Mouse (Mus musculus) hindbrain, postnatal 0 days (tissue): ENCODE data around the gene Cdh4. TPM values are rescaled to one million over a fixed set of nuclear protein-coding genes. Genes with fewer than 3 reads are reported as not detected.

Experiments
- ATAC-seq: fragments of 200-750 bp; cut with Nextera tagmentation; 2 replicates; pipeline ENCODE4 v1.8.0; 2017; ENCODE audit warnings: mild to moderate bottlenecking, moderate TSS enrichment, moderate library complexity
- DNase-seq: peaks from one replicate; pipeline ENCODE4 v3.0.0-alpha.2; 2015; ENCODE audit warnings: low spot score
- H3K27ac ChIP-seq: fragments of 300-500 bp; sonication (generic); 2 replicates; pipeline ENCODE4 v1.5.1; 2014; ENCODE audit warnings: mild to moderate bottlenecking
- H3K27me3 ChIP-seq: fragments of 300-500 bp; sonication (generic); 2 replicates; pipeline ENCODE4 v1.6.1; 2014; ENCODE audit warnings: low read length, mixed read lengths; ENCODE audit not compliant: insufficient read depth
- H3K36me3 ChIP-seq: fragments of 300-500 bp; sonication (generic); 2 replicates; pipeline ENCODE4 v1.6.1; 2014; ENCODE audit warnings: low read length, mixed read lengths; ENCODE audit not compliant: insufficient read depth
- H3K4me1 ChIP-seq: fragments of 300-500 bp; sonication (generic); 2 replicates; pipeline ENCODE4 v1.6.1; 2014; ENCODE audit warnings: antibody characterized with exemption, low read length, mixed read lengths; ENCODE audit not compliant: insufficient read depth
- H3K4me2 ChIP-seq: fragments of 300-500 bp; sonication (generic); 2 replicates; pipeline ENCODE4 v1.6.1; 2014; ENCODE audit warnings: low read depth, mild to moderate bottlenecking, low read length, moderate library complexity, mixed read lengths
- H3K4me3 ChIP-seq: fragments of 300-500 bp; sonication (generic); 2 replicates; pipeline ENCODE4 v1.5.1; 2014; ENCODE audit warnings: low read length
- H3K9ac ChIP-seq: fragments of 300-500 bp; sonication (generic); replicated peaks from 2 replicates; pipeline ENCODE4 v1.6.1; 2014; ENCODE audit warnings: mild to moderate bottlenecking, low read length, moderate library complexity, mixed read lengths
- H3K9me3 ChIP-seq: fragments of 300-500 bp; sonication (generic); 2 replicates; pipeline ENCODE4 v1.6.1; 2016; ENCODE audit warnings: low read length, mixed read lengths
- CTCF ChIP-seq: IDR thresholded peaks from 2 replicates; pipeline ENCODE4 v1.5.1; 2016; ENCODE audit warnings: antibody characterized with exemption, control low read depth, low read depth
- WGBS: fragments of 180-500 bp; shearing (Covaris S2); extraction: QIAGEN DNeasy Blood & Tissue Kit; methylation state at CpG from one replicate; pipeline ENCODE4 v1.1.7; 2014; 5-methylcytosine and 5-hydroxymethylcytosine counted together
- polyA plus RNA-seq: library from polyadenylated mRNA; unstranded; fragments of >200 nt; fragmentation: Nextera tagmentation; extraction: Ambion mirVana; gene quantifications from 2 replicates; pipeline ENCODE4 v1.2.1, GENCODE M21; 2015
- total RNA-seq: library from RNA; depleted of rRNA; stranded (reverse); fragments of >200 nt; gene quantifications from 2 replicates; pipeline ENCODE4 v1.2.3, GENCODE M21; 2014

Gene Cdh4
- total and polyA plus RNA-seq, 2 experiments from 2014 or later = 42.1 to 66.8 TPM

DNA sequence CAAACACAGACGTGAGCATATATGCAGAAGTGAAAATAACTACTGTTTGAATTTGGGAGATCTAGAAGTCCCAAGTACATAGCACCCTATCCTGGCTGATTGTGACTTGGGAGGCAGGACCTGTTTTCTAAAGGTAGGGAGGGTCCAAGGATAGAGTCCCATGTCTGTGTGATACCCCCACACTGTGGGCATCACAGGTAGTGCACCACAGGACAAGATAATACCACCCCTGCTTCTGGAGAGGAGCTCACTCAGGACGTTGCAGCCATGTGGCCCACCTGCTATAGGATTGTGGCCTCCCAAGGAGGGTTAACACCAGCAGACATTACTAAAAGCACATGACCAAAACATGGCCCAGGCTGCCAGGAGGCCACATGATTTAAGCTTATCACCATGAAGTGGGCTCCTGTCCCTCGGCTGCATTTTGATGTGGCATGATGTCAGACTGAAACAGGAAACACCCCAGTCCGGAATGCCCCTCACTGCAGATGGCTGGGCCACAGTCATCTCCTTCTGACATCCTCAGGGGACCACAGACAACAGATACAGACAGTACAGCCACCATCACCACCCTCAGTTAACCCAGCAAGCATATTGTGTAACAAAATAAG lies 280.6 kb downstream of the Cdh4 start:
- H3K9me3 ChIP-seq = no peaks in the 10 kb centered on the region
- 0 out of 2 replicates have a peak, but pooled peaks cover 4% of the 10 kb centered on the region for H3K4me1 ChIP-seq
- H3K27ac ChIP-seq = no peak overlapping the region
- H3K4me3 ChIP-seq = no peak overlapping the region
- no peaks in the 10 kb centered on the region for H3K36me3 ChIP-seq
- WGBS = 76% methylated on average over 4 of the region's 4 CpGs
- no peak overlapping the region for H3K9ac ChIP-seq
- TF ChIP-seq CTCF = peak; percentile 81
- DNase-seq (peak; percentile 55), ATAC-seq (peak; percentile 63)
- H3K4me2 ChIP-seq = no peak overlapping the region
- no peaks in the 10 kb centered on the region for H3K27me3 ChIP-seq

DNA sequence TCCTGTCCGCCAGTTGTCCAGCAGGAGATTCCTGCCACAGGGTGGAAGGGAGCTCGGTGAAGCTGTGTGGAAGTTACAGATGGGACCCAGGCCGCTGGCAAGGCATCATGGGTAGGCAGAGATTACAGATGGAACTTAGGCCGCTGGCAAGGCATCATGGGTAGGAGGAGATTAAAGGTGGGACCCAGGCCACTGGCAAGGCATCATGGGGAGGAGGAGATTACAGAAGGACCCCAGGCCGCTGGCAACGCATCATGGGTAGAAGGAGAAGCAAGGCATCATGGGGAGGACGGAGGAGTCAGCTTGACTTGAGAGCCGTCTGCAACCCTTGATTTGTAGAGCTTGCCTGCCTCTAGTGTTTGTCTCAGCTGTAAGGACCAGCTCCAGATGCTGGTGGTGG lies 281.2 kb downstream of the Cdh4 start:
- Histone ChIP-seq H3K4me2 (no peak overlapping the region), H3K9ac (no peak overlapping the region), H3K4me3 (no peak overlapping the region), H3K36me3 (no peaks in the 10 kb centered on the region), H3K27ac (no peak overlapping the region), H3K27me3 (no peaks in the 10 kb centered on the region), H3K9me3 (no peaks in the 10 kb centered on the region), H3K4me1 (0 out of 2 replicates have a peak, but pooled peaks cover 4% of the 10 kb centered on the region)
- ATAC-seq (no peak), DNase-seq (no peak)
- no peak for TF ChIP-seq CTCF
- WGBS = 91% methylated on average over 8 of the region's 8 CpGs

DNA sequence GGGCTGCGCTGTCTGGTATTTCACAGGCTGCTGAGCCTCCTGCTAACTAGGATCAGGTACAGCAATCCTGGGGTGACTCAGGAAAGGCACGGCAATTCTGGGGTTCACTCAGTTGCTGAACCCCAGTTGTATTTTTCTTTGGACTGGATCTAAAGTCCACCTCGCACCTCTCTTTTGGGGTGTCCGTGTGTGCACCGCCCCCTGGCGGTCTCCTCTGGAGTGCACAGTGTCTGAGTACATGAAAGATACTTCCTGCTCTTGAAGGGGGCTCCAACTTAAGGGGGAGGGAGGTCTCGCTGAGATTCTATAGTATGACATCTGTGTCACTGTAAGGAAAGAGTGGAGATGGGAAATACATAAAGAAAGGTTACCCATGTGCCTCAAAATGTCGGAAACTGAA lies 286.8 kb downstream of the Cdh4 start:
- H3K27me3 ChIP-seq = no peaks in the 10 kb centered on the region
- no peak overlapping the region for H3K4me2 ChIP-seq
- H3K9ac ChIP-seq = no peak overlapping the region
- H3K9me3 ChIP-seq = no peaks in the 10 kb centered on the region
- DNase-seq (peak; percentile 37), ATAC-seq (no peak)
- TF ChIP-seq CTCF = peak; percentile 70
- WGBS = 54% methylated on average over 8 of the region's 8 CpGs
- H3K4me3 ChIP-seq = no peak overlapping the region
- no peaks in the 10 kb centered on the region for H3K36me3 ChIP-seq
- peaks cover 7% of the 10 kb centered on the region; the same call in 1 of the 2 replicates for H3K4me1 ChIP-seq
- H3K27ac ChIP-seq = no peak overlapping the region

DNA sequence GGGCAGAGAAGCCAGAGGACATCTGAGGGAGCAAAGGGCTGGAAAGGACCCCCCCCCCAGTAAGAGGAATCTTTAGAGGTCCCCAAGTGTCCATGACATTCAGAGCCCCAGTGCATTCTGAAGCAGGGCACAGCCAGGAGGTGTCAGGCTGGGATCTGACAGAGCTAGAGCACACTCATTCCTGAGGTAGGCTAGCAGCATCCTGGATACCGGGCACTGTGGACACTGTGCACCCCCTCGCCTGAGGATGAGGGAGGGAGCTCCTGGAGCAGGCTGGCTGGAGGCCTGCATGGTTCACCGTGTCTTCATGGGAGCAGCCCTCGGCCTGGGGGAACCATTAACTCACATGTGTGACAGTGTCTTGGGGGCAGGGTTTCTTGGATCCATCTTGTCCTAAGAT lies 287.6 kb downstream of the Cdh4 start:
- H3K9me3 ChIP-seq = no peaks in the 10 kb centered on the region
- H3K36me3 ChIP-seq = no peaks in the 10 kb centered on the region
- 64% methylated on average over 4 of the region's 4 CpGs for WGBS
- TF ChIP-seq CTCF = no peak
- DNase-seq (peak; percentile 44), ATAC-seq (peak; percentile 69)
- no peak overlapping the region for H3K4me3 ChIP-seq
- H3K27me3 ChIP-seq = no peaks in the 10 kb centered on the region
- no peak overlapping the region for H3K27ac ChIP-seq
- peaks cover 7% of the 10 kb centered on the region; the same call in 1 of the 2 replicates for H3K4me1 ChIP-seq
- no peak overlapping the region for H3K9ac ChIP-seq
- no peak overlapping the region for H3K4me2 ChIP-seq

DNA sequence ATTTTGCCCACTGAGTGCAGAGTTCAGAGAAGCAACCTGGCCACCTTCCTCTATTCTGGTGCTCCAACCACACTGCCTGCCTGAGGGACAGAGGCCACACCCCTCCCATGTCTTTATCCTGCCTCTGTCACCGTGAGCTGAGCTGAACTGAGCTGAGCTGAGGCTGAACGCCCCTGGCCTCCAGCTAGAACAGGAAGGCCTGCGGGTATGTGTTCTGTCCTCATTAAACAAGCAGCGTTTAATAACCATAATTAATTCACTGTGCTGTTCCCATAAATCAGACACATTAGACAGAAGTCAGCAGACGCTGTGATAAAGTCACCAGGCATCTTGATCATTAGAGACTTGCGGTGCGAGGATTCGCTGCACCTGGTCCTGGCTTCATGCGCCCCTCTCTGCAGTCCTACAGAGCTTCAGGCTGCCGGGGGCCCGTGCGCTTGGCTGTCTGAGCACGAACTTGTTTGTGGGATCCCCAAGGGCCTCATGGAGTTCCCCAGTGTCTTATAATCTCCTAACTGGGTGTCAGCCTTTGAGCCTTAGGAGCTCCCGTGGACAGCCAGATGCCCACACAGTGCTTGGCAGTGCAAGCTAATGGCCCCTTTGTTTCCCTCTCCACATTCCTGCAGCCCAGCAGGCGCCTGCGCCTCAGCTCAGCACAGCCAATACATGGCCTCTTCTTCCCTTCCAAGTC lies 291.1 kb downstream of the Cdh4 start:
- Histone ChIP-seq H3K36me3 (no peaks in the 10 kb centered on the region), H3K27ac (no peak overlapping the region), H3K27me3 (no peaks in the 10 kb centered on the region), H3K4me1 (peaks cover 7% of the 10 kb centered on the region; the same call in 1 of the 2 replicates), H3K4me2 (no peak overlapping the region), H3K9ac (no peak overlapping the region), H3K9me3 (no peaks in the 10 kb centered on the region), H3K4me3 (no peak overlapping the region)
- ATAC-seq (peak; percentile 65), DNase-seq (peak; percentile 54)
- 24% methylated on average over 16 of the region's 16 CpGs for WGBS
- TF ChIP-seq CTCF = no peak

DNA sequence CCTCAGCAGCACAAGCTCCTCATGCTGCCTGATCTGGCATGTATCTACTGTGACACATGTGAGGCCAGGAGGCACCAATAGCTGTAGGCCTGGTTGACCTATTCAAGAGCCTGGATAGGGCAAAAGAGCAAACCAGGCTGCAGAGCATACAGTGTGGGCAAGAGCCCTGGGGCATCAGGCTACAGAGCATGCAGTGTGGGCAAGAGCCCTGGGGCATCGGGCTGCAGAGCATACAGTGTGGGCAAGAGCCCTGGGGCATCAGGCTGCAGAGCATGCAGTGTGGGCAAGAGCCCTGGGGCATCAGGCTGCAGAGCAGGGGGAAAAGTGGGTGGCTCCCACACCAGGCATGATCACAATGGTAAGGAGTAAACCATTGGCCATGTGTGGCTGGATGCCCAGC lies 300.2 kb downstream of the Cdh4 start:
- no peaks in the 10 kb centered on the region for H3K4me1 ChIP-seq
- no peaks in the 10 kb centered on the region for H3K36me3 ChIP-seq
- H3K9me3 ChIP-seq = no peaks in the 10 kb centered on the region
- peak; percentile 32; the same call in 1 of the 2 replicates for ATAC-seq
- no peak for TF ChIP-seq CTCF
- no peak overlapping the region for H3K4me2 ChIP-seq
- WGBS = 92% methylated on average over 1 of the region's 1 CpGs
- H3K27me3 ChIP-seq = no peaks in the 10 kb centered on the region
- no peak overlapping the region for H3K9ac ChIP-seq
- no peak overlapping the region for H3K4me3 ChIP-seq
- DNase-seq = no peak
- no peak overlapping the region for H3K27ac ChIP-seq

DNA sequence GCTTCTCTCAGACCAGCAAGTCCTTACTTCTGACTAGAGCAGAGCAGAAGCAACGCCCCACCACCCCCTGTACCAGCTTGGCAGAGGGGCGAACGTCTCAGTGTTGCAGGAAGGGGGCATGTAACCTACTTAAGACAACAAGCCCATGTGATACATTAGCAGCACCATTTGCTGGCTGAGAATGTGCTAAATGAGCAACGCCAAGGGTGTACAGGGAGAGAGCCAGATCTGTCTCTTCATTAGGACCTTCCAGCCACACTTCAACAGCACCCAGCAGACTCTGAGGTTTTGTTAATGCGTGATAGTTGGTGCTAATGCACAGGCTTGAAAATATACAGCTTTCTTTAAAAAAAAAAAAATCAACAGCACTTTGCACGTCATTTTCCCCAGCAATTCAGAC lies 300.6 kb downstream of the Cdh4 start:
- ATAC-seq (0 out of 2 replicates have a peak, but pooled peaks have one; percentile 27), DNase-seq (no peak)
- no peak overlapping the region for H3K27ac ChIP-seq
- H3K4me3 ChIP-seq = no peak overlapping the region
- TF ChIP-seq CTCF = no peak
- no peaks in the 10 kb centered on the region for H3K9me3 ChIP-seq
- no peaks in the 10 kb centered on the region for H3K27me3 ChIP-seq
- H3K9ac ChIP-seq = no peak overlapping the region
- H3K4me1 ChIP-seq = no peaks in the 10 kb centered on the region
- 76% methylated on average over 6 of the region's 6 CpGs for WGBS
- no peaks in the 10 kb centered on the region for H3K36me3 ChIP-seq
- no peak overlapping the region for H3K4me2 ChIP-seq
